Mouse (Mus musculus) midbrain, embryonic 15.5 days (tissue): ENCODE measurements around the gene Gm6583. TPM values are rescaled to one million over a fixed set of nuclear protein-coding genes. Genes with fewer than 3 reads are reported as not detected.

Experiments used
- ATAC-seq: fragments of 200-750 bp; cut with Nextera tagmentation; replicated peaks from 2 replicates; pipeline ENCODE4 v1.8.0; 2017; ENCODE audit warnings: moderate TSS enrichment
- H3K27ac ChIP-seq: fragments of 300-500 bp; sonication (generic); 2 replicates; pipeline ENCODE4 v1.5.1; 2015; ENCODE audit warnings: mild to moderate bottlenecking, inconsistent platforms
- H3K27me3 ChIP-seq: fragments of 300-500 bp; sonication (generic); replicated peaks from 2 replicates; pipeline ENCODE4 v1.6.1; 2015; ENCODE audit warnings: inconsistent platforms
- H3K36me3 ChIP-seq: fragments of 300-500 bp; sonication (generic); replicated peaks from 2 replicates; pipeline ENCODE4 v1.6.1; 2015; ENCODE audit warnings: inconsistent platforms
- H3K4me1 ChIP-seq: fragments of 300-500 bp; sonication (generic); 2 replicates; pipeline ENCODE4 v1.6.1; 2015; ENCODE audit warnings: inconsistent platforms
- H3K4me2 ChIP-seq: fragments of 300-500 bp; sonication (generic); 2 replicates; pipeline ENCODE4 v1.6.1; 2015; ENCODE audit warnings: inconsistent platforms, mild to moderate bottlenecking, moderate library complexity
- H3K4me3 ChIP-seq: fragments of 300-500 bp; sonication (generic); 2 replicates; pipeline ENCODE4 v1.5.1; 2015; ENCODE audit warnings: mild to moderate bottlenecking, inconsistent platforms
- H3K9ac ChIP-seq: fragments of 300-500 bp; sonication (generic); 2 replicates; pipeline ENCODE4 v1.6.1; 2015; ENCODE audit warnings: mild to moderate bottlenecking, inconsistent platforms
- H3K9me3 ChIP-seq: fragments of 300-500 bp; sonication (generic); 2 replicates; pipeline ENCODE4 v1.6.1; 2016; ENCODE audit warnings: inconsistent platforms
- WGBS: fragments of 180-500 bp; shearing (Covaris S2); methylation state at CpG from one replicate; pipeline ENCODE4 v1.1.7; 2015; ENCODE audit warnings: mixed read lengths; 5-methylcytosine and 5-hydroxymethylcytosine counted together
- polyA plus RNA-seq: library from polyadenylated mRNA; unstranded; fragments of >200 nt; fragmentation: Nextera tagmentation; extraction: Ambion mirVana; gene quantifications from 2 replicates; pipeline ENCODE4 v1.2.1, GENCODE M21; 2015

Gm6583 gene
- polyA plus RNA-seq, 1 experiment from 2014 or later = 0.39 TPM

DNA sequence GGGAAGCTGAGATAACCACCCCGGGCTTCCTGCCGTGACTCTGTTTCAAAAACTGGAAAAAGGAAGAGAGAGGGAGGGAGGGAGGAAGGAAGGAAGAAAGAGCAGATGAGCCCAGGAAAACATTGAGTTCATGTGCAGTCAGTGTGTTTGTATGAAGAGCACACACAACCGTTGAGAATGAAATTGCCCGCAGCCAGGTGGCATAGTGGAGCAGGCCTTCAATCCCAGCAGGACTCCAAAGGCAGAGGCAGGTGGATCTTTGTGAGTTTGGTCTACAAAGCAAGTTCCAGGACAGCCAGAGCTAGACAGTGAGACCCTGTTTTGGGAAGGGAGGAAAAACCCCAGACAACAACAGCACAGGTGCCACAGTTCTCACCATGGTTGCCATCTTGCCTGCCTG is 11.5 kb upstream of the Gm6583 start:
- no peak overlapping the region for H3K4me3 ChIP-seq
- no peaks in the 10 kb centered on the region for H3K27me3 ChIP-seq
- H3K4me2 ChIP-seq = no peak overlapping the region
- no peak overlapping the region for H3K27ac ChIP-seq
- H3K9me3 ChIP-seq = no peaks in the 10 kb centered on the region
- H3K9ac ChIP-seq = no peak overlapping the region
- no peak for ATAC-seq
- peaks cover 29% of the 10 kb centered on the region for H3K4me1 ChIP-seq
- peaks cover 13% of the 10 kb centered on the region; the same call in 1 of the 2 replicates for H3K36me3 ChIP-seq
- 94% methylated on average over 4 of the region's 4 CpGs for WGBS

- no peak overlapping the region for H3K4me3 ChIP-seq
- peaks cover 15% of the 10 kb centered on the region; the same call in 1 of the 2 replicates for H3K36me3 ChIP-seq
- no peak overlapping the region for H3K4me2 ChIP-seq
- H3K4me1 ChIP-seq = peaks cover 25% of the 10 kb centered on the region
- no peaks in the 10 kb centered on the region for H3K9me3 ChIP-seq
- no peak for ATAC-seq
- no peak overlapping the region for H3K27ac ChIP-seq
- 93% methylated on average over 6 of the region's 6 CpGs for WGBS
- no peaks in the 10 kb centered on the region for H3K27me3 ChIP-seq
- no peak overlapping the region for H3K9ac ChIP-seq
Measured at GRCm38 (mm10) chr5:112366879-112367278, 11.0 kb upstream of the Gm6583 start.

DNA sequence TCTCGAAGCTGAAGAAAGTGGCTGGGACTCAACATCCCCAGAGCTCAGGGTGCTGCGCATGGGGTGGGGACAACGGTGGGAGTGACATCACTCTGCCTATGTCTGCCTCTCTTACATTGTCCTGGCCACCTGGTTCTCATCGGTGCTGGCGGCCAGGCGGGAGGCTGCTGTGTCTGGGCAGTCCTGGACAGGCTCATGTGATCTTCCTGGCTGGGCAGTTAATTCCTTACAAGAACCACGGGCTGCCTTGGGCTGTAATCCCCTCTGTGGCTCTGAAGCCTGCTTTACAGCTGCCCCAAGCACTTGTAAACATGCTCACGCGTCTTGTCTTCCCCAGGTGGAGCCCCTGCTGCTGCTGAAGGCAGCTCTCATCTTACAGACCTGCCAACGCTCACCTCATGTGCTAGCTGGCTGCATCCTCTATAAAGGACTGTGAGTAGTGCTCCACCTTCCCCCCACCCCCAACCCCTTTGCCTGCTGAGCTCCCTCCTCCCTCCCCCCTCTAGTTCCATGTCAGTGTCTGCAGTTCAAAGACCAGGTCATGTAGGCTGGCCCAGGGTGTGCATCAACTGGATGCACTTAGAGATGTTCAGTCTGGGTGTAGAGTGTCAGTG is 8.5 kb upstream of the Gm6583 start:
- H3K9me3 ChIP-seq = no peaks in the 10 kb centered on the region
- no peak overlapping the region for H3K9ac ChIP-seq
- peaks cover 17% of the 10 kb centered on the region; the same call in 1 of the 2 replicates for H3K36me3 ChIP-seq
- no peak for ATAC-seq
- 65% methylated on average over 10 of the region's 10 CpGs for WGBS
- no peaks in the 10 kb centered on the region for H3K27me3 ChIP-seq
- H3K27ac ChIP-seq = peak overlapping the region; percentile 42; the same call in 1 of the 2 replicates
- H3K4me3 ChIP-seq = no peak overlapping the region
- no peaks in the 10 kb centered on the region for H3K4me1 ChIP-seq
- no peak overlapping the region for H3K4me2 ChIP-seq

GRCm38 (mm10) chr5:112360077-112360476 is 4.2 kb upstream of the Gm6583 start:
- Histone ChIP-seq H3K9ac (no peak overlapping the region), H3K4me2 (no peak overlapping the region), H3K4me1 (no peaks in the 10 kb centered on the region), H3K27ac (no peak overlapping the region), H3K9me3 (no peaks in the 10 kb centered on the region), H3K4me3 (no peak overlapping the region), H3K27me3 (no peaks in the 10 kb centered on the region), H3K36me3 (peaks cover 23% of the 10 kb centered on the region; the same call in 1 of the 2 replicates)
- WGBS = 92% methylated on average over 3 of the region's 3 CpGs
- ATAC-seq = no peak

GRCm38 (mm10) chr5:112359520-112359919 is 3.7 kb upstream of the Gm6583 start:
- WGBS = over 99% methylated on average over 4 of the region's 4 CpGs
- Histone ChIP-seq H3K4me3 (no peak overlapping the region), H3K36me3 (peaks cover 23% of the 10 kb centered on the region; the same call in 1 of the 2 replicates), H3K4me2 (no peak overlapping the region), H3K9me3 (no peaks in the 10 kb centered on the region), H3K9ac (no peak overlapping the region), H3K4me1 (no peaks in the 10 kb centered on the region), H3K27me3 (no peaks in the 10 kb centered on the region), H3K27ac (no peak overlapping the region)
- ATAC-seq = no peak

GRCm38 (mm10) chr5:112356322-112356721 is 489 bp upstream of the Gm6583 start:
- WGBS = 95% methylated on average over 9 of the region's 9 CpGs
- no peak for ATAC-seq
- H3K36me3 ChIP-seq = peaks cover 10% of the 10 kb centered on the region; the same call in 1 of the 2 replicates

DNA sequence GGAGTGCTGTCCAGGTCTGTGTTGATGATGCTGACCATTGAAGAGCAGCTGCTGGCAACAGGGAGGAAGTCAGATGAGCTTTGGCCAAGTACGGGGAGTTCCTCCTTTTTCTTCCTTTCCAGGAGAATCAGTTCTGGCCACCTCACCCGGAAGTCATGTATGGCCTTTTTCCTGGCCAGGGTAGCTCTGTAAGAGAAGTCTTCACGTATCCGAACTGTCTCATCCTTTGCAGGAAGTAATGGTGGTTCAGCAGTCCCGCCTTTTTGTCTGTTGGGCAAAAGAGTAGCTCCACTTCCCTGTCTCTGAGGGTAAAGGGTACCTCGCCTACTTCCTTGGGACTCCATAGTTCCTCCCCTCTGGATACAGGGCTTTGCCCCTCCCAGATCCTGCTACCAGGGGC is 340 bp downstream of the Gm6583 start:
- Histone ChIP-seq H3K4me1 (no peaks in the 10 kb centered on the region), H3K4me3 (no peak overlapping the region), H3K9ac (no peak overlapping the region), H3K36me3 (peaks cover 14% of the 10 kb centered on the region; the same call in 1 of the 2 replicates), H3K27me3 (no peaks in the 10 kb centered on the region), H3K27ac (no peak overlapping the region), H3K4me2 (no peak overlapping the region), H3K9me3 (no peaks in the 10 kb centered on the region)
- ATAC-seq = no peak
- 85% methylated on average over 6 of the region's 6 CpGs for WGBS

More at GRCm38 (mm10) chr5:112356322-112356721, 489 bp upstream of the Gm6583 start:
- H3K27ac ChIP-seq = no peak overlapping the region
- H3K4me2 ChIP-seq = no peak overlapping the region
- no peaks in the 10 kb centered on the region for H3K4me1 ChIP-seq
- H3K27me3 ChIP-seq = no peaks in the 10 kb centered on the region
- no peaks in the 10 kb centered on the region for H3K9me3 ChIP-seq
- H3K4me3 ChIP-seq = no peak overlapping the region
- no peak overlapping the region for H3K9ac ChIP-seq

DNA sequence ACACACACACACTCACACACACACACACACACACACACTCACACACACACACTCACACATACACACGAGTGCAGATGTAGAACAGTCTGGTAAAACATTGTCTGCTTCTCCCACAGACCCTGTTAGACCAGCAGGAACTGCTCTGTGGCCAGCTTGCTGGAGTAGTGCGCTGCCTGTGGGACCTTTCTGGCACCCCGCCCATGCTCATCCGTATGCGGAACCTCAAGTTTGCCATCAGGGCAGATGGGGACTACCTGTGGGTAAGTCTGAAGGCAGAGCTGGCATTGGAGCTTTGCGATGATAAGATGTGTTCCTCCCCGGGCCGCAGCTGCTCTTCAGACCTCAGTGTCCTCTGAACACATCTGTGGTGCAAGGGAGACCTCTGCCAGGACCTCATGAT is 6.7 kb downstream of the Gm6583 start:
- no peak overlapping the region for H3K9ac ChIP-seq
- peaks cover 17% of the 10 kb centered on the region for H3K36me3 ChIP-seq
- H3K4me2 ChIP-seq = no peak overlapping the region
- no peak for ATAC-seq
- no peaks in the 10 kb centered on the region for H3K9me3 ChIP-seq
- no peaks in the 10 kb centered on the region for H3K27me3 ChIP-seq
- H3K27ac ChIP-seq = no peak overlapping the region
- WGBS = 88% methylated on average over 8 of the region's 8 CpGs
- H3K4me3 ChIP-seq = no peak overlapping the region
- peaks cover 24% of the 10 kb centered on the region for H3K4me1 ChIP-seq

- 85% methylated on average over 16 of the region's 16 CpGs for WGBS
- H3K36me3 ChIP-seq = peaks cover 17% of the 10 kb centered on the region
Measured at GRCm38 (mm10) chr5:112346211-112346965, 9.4 kb downstream of the Gm6583 start.

GRCm38 (mm10) chr5:112344092-112344960 is 11.5 kb downstream of the Gm6583 start:
- Histone ChIP-seq H3K36me3 (peaks cover 2% of the 10 kb centered on the region; the same call in 1 of the 2 replicates), H3K9ac (no peak overlapping the region), H3K4me1 (peaks cover 47% of the 10 kb centered on the region), H3K4me3 (peak overlapping the region; percentile 84; the same call in 1 of the 2 replicates), H3K4me2 (no peak overlapping the region), H3K9me3 (no peaks in the 10 kb centered on the region), H3K27me3 (no peaks in the 10 kb centered on the region), H3K27ac (no peak overlapping the region)
- ATAC-seq = no peak
- 81% methylated on average over 6 of the region's 6 CpGs for WGBS

More at GRCm38 (mm10) chr5:112346211-112346965, 9.4 kb downstream of the Gm6583 start:
- H3K9me3 ChIP-seq = no peaks in the 10 kb centered on the region
- no peaks in the 10 kb centered on the region for H3K27me3 ChIP-seq
- peaks cover 46% of the 10 kb centered on the region for H3K4me1 ChIP-seq
- no peak overlapping the region for H3K27ac ChIP-seq
- no peak overlapping the region for H3K4me3 ChIP-seq
- H3K4me2 ChIP-seq = no peak overlapping the region
- ATAC-seq = no peak
- no peak overlapping the region for H3K9ac ChIP-seq

DNA sequence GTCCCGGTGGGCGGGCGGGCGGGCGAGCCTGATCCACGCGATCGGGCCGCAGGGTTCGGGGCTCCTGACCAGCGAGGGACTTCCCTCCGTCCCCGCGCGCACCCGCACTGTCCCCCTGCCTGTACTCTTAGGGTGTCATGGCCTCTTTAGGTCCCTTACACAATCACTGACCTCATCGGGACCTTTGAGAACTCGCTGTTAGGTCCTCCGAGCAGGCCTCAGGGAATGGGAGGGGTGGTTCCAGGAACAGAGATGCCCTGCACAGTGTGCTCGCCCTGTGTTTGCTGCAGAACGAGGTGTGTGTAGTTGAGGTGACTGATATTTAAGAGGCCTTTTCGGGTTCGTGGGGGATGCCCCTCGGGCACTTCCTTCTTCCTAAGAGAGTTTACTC is 12.6 kb downstream of the Gm6583 start:
- peak; percentile 76 for ATAC-seq
- H3K27ac ChIP-seq = peak overlapping the region; percentile 74
- H3K4me2 ChIP-seq = peak overlapping the region; percentile 90
- WGBS = under 1% methylated on average over 24 of the region's 24 CpGs
- peak overlapping the region; percentile 84 for H3K4me3 ChIP-seq
- no peaks in the 10 kb centered on the region for H3K9me3 ChIP-seq
- peak overlapping the region; percentile 87 for H3K9ac ChIP-seq
- H3K27me3 ChIP-seq = no peaks in the 10 kb centered on the region
- peaks cover 5% of the 10 kb centered on the region for H3K36me3 ChIP-seq
- peaks cover 47% of the 10 kb centered on the region for H3K4me1 ChIP-seq
